Mouse (Mus musculus): ENCODE measurements around the gene Trim65. TPM values are rescaled to one million over a fixed set of nuclear protein-coding genes. Genes with fewer than 3 reads are reported as not detected.
A peak's percentile ranks its signal among the peaks of the same experiment; 100 is the strongest.
"Not testable (repeated sequence)": the region's sequence is repeated elsewhere in the genome, so short reads cannot be mapped to it uniquely, and the experiment has no call there.

The Trim65 gene
- polyA plus RNA-seq, 1 experiment: 8.2 TPM

- 15% methylated on average over 3 of the region's 3 CpGs for WGBS
- no peak overlapping the region for H3K4me3 ChIP-seq (replicated peaks; ENCODE audit: control insufficient read depth, low read depth, low read length)
- TF ChIP-seq POLR2A (IDR thresholded peaks at IDR 0.05; ENCODE audit: borderline replicate concordance, control insufficient read depth, low read depth, low read length): no peak
- TF ChIP-seq CTCF (IDR thresholded peaks at IDR 0.05; ENCODE audit: control insufficient read depth, insufficient read depth, low read length): no peak
- H3K4me1 ChIP-seq (ENCODE audit: control insufficient read depth, insufficient read depth, low read length): no peaks in the 10 kb centered on the region; the same call in 1 of the 2 replicates
- no peak overlapping the region for H3K27ac ChIP-seq (ENCODE audit: control insufficient read depth, insufficient read depth, low read depth, low read length, poor library complexity)
These were observed 35.4 kb downstream of the Trim65 start for GRCm38 (mm10) chr11:116095573-116095972.

GRCm38 (mm10) chr11:116093771-116094565 is 37.0 kb downstream of the Trim65 start:
- no peaks in the 10 kb centered on the region; the same call in 1 of the 2 replicates for H3K4me1 ChIP-seq (ENCODE audit: control insufficient read depth, insufficient read depth, low read length)
- TF ChIP-seq POLR2A (IDR thresholded peaks at IDR 0.05; ENCODE audit: borderline replicate concordance, control insufficient read depth, low read depth, low read length) (no peak), CTCF (IDR thresholded peaks at IDR 0.05; ENCODE audit: control insufficient read depth, insufficient read depth, low read length) (no peak)
- peak overlapping the region; percentile 3 for H3K4me3 ChIP-seq (replicated peaks; ENCODE audit: control insufficient read depth, low read depth, low read length)
- 13% methylated on average over 16 of the region's 16 CpGs for WGBS
- H3K27ac ChIP-seq (ENCODE audit: control insufficient read depth, insufficient read depth, low read depth, low read length, poor library complexity): peak overlapping the region; percentile 76

DNA sequence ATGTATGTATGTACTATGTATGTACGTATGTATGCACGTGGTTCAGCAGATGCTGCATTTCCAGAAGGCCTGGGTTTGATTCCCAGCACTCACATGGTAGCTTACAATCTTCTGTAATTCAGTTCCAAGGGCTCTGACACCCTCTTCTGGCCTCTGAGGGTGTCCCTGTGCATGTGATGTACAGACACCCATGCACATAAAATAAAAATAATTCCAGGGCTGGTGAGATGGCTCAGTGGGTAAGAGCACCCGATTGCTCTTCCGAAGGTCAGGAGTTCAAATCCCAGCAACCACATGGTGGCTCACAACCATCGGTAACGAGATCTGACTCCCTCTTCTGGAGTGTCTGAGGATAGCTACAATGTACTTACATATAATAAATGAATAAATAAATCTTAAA is 38.0 kb downstream of the Trim65 start:
- WGBS: 84% methylated on average over 6 of the region's 6 CpGs
- not testable (repeated sequence) for H3K4me3 ChIP-seq (replicated peaks; ENCODE audit: control insufficient read depth, low read depth, low read length); H3K4me1 ChIP-seq (ENCODE audit: control insufficient read depth, insufficient read depth, low read length); H3K27ac ChIP-seq (ENCODE audit: control insufficient read depth, insufficient read depth, low read depth, low read length, poor library complexity)

DNA sequence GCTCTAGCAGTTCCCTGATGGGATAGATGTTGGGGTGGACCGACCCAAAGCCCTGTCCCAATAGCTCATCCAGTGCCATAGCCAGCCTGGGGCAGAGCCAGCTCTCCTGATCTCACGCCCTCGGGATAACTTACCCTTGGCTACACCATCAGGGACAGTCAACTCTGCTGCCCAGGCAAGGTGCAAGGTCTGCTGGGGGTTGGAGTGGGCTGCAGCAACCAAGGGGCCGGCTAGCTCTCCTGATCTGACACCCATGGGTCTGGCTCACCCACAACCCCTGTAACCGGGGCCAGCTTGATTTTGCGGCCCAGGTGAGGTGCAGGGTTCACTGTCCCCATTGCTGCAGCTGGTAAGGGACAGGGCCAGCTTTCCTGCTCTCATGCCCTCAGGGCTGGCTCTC is 39.3 kb downstream of the Trim65 start:
- H3K27ac ChIP-seq (ENCODE audit: control insufficient read depth, insufficient read depth, low read depth, low read length, poor library complexity): no peak overlapping the region
- no peak for TF ChIP-seq CTCF (IDR thresholded peaks at IDR 0.05; ENCODE audit: control insufficient read depth, insufficient read depth, low read length)
- TF ChIP-seq POLR2A (IDR thresholded peaks at IDR 0.05; ENCODE audit: borderline replicate concordance, control insufficient read depth, low read depth, low read length): no peak
- WGBS: 83% methylated on average over 6 of the region's 6 CpGs
- H3K4me3 ChIP-seq (replicated peaks; ENCODE audit: control insufficient read depth, low read depth, low read length): no peak overlapping the region
- H3K4me1 ChIP-seq (ENCODE audit: control insufficient read depth, insufficient read depth, low read length): peaks cover 1% of the 10 kb centered on the region; the same call in 1 of the 2 replicates

DNA sequence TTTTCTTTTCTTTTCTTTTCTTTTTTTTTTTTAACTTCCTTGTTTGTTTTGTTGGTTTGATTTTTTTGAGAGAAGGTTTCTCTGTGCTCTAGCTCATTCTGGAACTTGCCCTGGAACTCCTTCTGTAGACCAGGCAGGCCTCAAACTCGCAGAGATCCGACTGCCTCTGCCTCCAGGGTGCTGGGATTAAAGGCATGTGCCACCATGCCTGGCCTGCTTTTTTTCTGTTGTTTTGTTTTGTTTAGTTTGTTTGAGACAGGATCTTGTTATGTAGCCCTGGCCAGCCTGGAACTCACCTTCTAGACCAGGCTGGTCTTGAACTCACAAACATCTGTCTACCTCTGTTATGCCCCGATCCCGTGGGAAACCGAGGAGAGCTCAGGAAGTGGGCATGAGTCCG is 41.4 kb downstream of the Trim65 start:
- H3K4me3 ChIP-seq (replicated peaks; ENCODE audit: control insufficient read depth, low read depth, low read length): no peak overlapping the region
- H3K4me1 ChIP-seq (ENCODE audit: control insufficient read depth, insufficient read depth, low read length): peaks cover 3% of the 10 kb centered on the region
- 85% methylated on average over 6 of the region's 6 CpGs for WGBS
- no peak overlapping the region for H3K27ac ChIP-seq (ENCODE audit: control insufficient read depth, insufficient read depth, low read depth, low read length, poor library complexity)
- TF ChIP-seq POLR2A (IDR thresholded peaks at IDR 0.05; ENCODE audit: borderline replicate concordance, control insufficient read depth, low read depth, low read length) (no peak), CTCF (IDR thresholded peaks at IDR 0.05; ENCODE audit: control insufficient read depth, insufficient read depth, low read length) (no peak)

DNA sequence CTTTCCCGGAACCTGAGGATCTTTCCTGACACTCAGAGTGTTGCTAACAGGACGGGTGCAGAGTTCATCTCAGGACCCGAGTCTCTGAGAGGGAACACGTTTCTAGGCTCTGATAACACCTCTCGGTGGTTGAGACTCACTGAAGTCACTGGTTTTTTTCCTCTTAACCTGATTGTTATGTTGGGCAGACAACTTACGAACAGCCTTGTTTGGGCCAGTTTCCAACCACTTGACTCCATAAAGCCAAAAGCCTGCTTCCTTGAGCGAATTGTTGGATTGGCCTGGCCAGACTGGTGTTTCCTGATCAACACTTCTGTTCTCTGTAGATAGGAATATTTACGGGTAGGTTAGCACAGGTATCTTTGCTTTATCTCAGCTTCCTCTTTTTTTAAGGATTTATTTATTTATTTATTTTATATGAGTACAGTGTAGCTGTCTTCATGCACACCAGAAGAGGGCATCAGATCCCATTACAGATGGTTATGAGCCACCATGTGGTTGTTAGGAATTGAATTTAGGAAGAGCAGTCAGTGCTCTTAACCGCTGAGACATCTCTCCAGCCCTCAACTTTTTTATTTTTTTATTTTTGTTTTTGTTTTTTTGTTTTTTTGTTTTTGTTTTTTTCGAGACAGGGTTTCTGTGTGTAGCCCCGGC is 42.1 kb downstream of the Trim65 start:
- WGBS: 30% methylated on average over 11 of the region's 11 CpGs
- Histone ChIP-seq H3K4me1 (ENCODE audit: control insufficient read depth, insufficient read depth, low read length) (peaks cover 3% of the 10 kb centered on the region), H3K4me3 (replicated peaks; ENCODE audit: control insufficient read depth, low read depth, low read length) (no peak overlapping the region), H3K27ac (ENCODE audit: control insufficient read depth, insufficient read depth, low read depth, low read length, poor library complexity) (no peak overlapping the region)
- no peak for TF ChIP-seq CTCF (IDR thresholded peaks at IDR 0.05; ENCODE audit: control insufficient read depth, insufficient read depth, low read length)
- no peak for TF ChIP-seq POLR2A (IDR thresholded peaks at IDR 0.05; ENCODE audit: borderline replicate concordance, control insufficient read depth, low read depth, low read length)

DNA sequence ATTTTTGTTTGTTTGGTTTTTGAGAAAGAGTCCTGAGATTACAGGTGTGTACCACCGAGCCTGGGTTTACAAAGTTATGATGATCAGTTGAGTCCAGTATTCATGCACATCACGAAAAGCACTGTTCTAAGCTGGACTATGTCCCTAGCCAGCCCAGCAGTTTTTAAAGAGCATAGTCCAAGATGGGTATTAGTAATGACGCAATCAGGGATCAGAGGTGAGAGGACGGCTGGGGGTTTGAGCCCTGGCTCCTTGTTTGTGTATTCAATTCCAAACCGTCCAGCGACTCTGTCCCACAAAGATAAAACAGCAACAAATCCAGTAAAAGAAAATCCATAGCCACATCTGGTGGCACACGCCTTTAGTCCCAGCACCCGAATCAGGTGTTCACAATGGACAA is 42.7 kb downstream of the Trim65 start:
- WGBS: 49% methylated on average over 8 of the region's 8 CpGs
- peaks cover 3% of the 10 kb centered on the region for H3K4me1 ChIP-seq (ENCODE audit: control insufficient read depth, insufficient read depth, low read length)
- H3K4me3 ChIP-seq (replicated peaks; ENCODE audit: control insufficient read depth, low read depth, low read length): no peak overlapping the region
- H3K27ac ChIP-seq (ENCODE audit: control insufficient read depth, insufficient read depth, low read depth, low read length, poor library complexity): no peak overlapping the region
- TF ChIP-seq CTCF (IDR thresholded peaks at IDR 0.05; ENCODE audit: control insufficient read depth, insufficient read depth, low read length): no peak
- TF ChIP-seq POLR2A (IDR thresholded peaks at IDR 0.05; ENCODE audit: borderline replicate concordance, control insufficient read depth, low read depth, low read length): no peak

DNA sequence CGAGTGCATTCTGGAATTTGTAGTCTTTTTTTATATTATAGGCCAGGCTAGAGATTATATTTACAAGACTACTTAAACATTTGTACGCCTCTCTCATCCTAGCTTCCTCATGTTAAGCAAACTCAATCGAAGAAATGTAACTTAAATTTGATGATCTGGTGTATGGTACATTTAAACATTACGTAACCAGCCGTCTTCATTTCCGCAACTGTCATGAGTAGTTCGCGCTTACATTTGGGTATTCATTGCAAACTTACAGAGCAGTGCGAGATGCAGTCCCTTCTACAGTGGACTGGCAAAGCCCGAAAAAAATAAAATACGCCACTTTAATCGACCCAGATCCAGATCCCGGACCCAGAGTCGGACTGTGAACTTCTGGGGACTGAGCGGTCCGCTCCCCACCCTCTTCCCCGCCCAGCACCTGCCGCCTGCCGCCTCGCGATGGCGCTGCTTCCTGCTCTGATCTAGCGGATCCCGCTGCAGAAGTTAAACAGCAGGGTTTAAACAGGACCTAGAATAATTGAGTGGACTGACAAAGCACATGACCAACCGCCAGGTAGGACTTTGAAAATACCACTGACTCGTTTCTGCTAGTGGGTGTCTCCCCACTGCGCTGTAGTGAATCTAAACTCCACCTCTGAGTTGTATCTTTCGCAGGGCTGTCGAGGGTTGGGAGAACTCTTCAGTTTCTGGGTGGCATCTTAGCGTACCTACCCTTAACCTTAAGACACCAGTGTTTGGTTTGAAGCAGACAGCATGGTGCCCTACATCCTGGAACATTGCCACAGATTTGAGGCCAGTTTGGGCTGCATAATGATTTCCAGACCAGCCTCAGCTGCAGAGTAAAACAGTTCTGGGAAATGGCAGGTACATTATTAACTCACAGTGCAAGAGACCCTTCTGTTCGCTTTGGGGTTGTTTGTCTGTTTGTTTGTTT is 43.5 kb downstream of the Trim65 start:
- 1% methylated on average over 31 of the region's 31 CpGs for WGBS
- TF ChIP-seq POLR2A (IDR thresholded peaks at IDR 0.05; ENCODE audit: borderline replicate concordance, control insufficient read depth, low read depth, low read length) (peak; percentile 80; the same call in 1 of the 2 replicates), CTCF (IDR thresholded peaks at IDR 0.05; ENCODE audit: control insufficient read depth, insufficient read depth, low read length) (peak; percentile 87)
- H3K4me3 ChIP-seq (replicated peaks; ENCODE audit: control insufficient read depth, low read depth, low read length): peak overlapping the region; percentile 61
- peak overlapping the region; percentile 80 for H3K27ac ChIP-seq (ENCODE audit: control insufficient read depth, insufficient read depth, low read depth, low read length, poor library complexity)
- H3K4me1 ChIP-seq (ENCODE audit: control insufficient read depth, insufficient read depth, low read length): peaks cover 3% of the 10 kb centered on the region

All from bone marrow, adult 2 months (tissue).